Mouse (Mus musculus) kidney, adult 2 months (tissue): ENCODE data around the gene Slc26a10. TPM values are rescaled to one million over a fixed set of nuclear protein-coding genes. Genes with fewer than 3 reads are reported as not detected.

ENCODE experiments used
- DNase-seq: peaks from one replicate; pipeline ENCODE4 v3.0.0; 2021
- H3K27ac ChIP-seq: fragments of 200-500 bp; 2 replicates; pipeline ENCODE4 v1.5.1; 2012; ENCODE audit warnings: low read depth, low read length, control low read depth, inconsistent platforms; ENCODE audit not compliant: insufficient read depth
- H3K27me3 ChIP-seq: fragments of 200-500 bp; replicated peaks from 2 replicates; pipeline ENCODE4 v1.6.1; 2012; ENCODE audit warnings: mild to moderate bottlenecking, moderate library complexity, low read length, inconsistent platforms; ENCODE audit not compliant: control insufficient read depth, insufficient read depth
- H3K36me3 ChIP-seq: fragments of 200-500 bp; 2 replicates; pipeline ENCODE4 v1.6.1; 2012; ENCODE audit warnings: mild to moderate bottlenecking, moderate library complexity, low read length, inconsistent platforms; ENCODE audit not compliant: control insufficient read depth, insufficient read depth
- H3K4me1 ChIP-seq: fragments of 200-500 bp; 2 replicates; pipeline ENCODE4 v1.6.1; 2011; ENCODE audit warnings: low read length; ENCODE audit not compliant: control insufficient read depth, insufficient read depth
- H3K4me3 ChIP-seq: fragments of 200-500 bp; 2 replicates; pipeline ENCODE4 v1.5.1; 2011; ENCODE audit warnings: mild to moderate bottlenecking, low read depth, low read length, control low read depth; ENCODE audit not compliant: insufficient read depth
- CTCF ChIP-seq: fragments of 200-500 bp; conservative IDR thresholded peaks from 2 replicates; pipeline ENCODE4 v1.5.1; 2011; ENCODE audit warnings: low read depth, mild to moderate bottlenecking, control low read depth, low read length, moderate library complexity, mixed read lengths; ENCODE audit not compliant: insufficient read depth, insufficient read length
- POLR2A ChIP-seq: fragments of 200-500 bp; IDR thresholded peaks from one replicate; pipeline ENCODE4 v1.6.1; 2011; ENCODE audit warnings: low read depth, low read length, control low read depth
- WGBS: fragments of 180-500 bp; shearing (Covaris S2); methylation state at CpG from one replicate; pipeline ENCODE4 v1.1.7; 2018; 5-methylcytosine and 5-hydroxymethylcytosine counted together
- polyA plus RNA-seq: library from polyadenylated mRNA; depleted of rRNA; stranded (reverse); fragments of >200 nt; gene quantifications from 2 replicates; pipeline ENCODE4 v1.2.3, GENCODE M21; 2012

The Slc26a10 gene
- polyA plus RNA-seq, 1 experiment: 8.1 TPM

- Histone ChIP-seq H3K27ac (no peak overlapping the region), H3K4me3 (no peak overlapping the region), H3K27me3 (no peaks in the 10 kb centered on the region), H3K4me1 (peaks cover 1% of the 10 kb centered on the region; the same call in 1 of the 2 replicates), H3K36me3 (no peaks in the 10 kb centered on the region)
- DNase-seq: no peak
- TF ChIP-seq POLR2A (no peak), CTCF (no peak)
- 28% methylated on average over 20 of the region's 20 CpGs for WGBS
Measured at GRCm38 (mm10) chr10:127183759-127184158, 3.3 kb upstream of the Slc26a10 start.

GRCm38 (mm10) chr10:127182624-127183023 is 2.2 kb upstream of the Slc26a10 start:
- no peak overlapping the region for H3K4me3 ChIP-seq
- 89% methylated on average over 4 of the region's 4 CpGs for WGBS
- DNase-seq: no peak
- H3K27me3 ChIP-seq: no peaks in the 10 kb centered on the region
- no peaks in the 10 kb centered on the region for H3K36me3 ChIP-seq
- H3K27ac ChIP-seq: no peak overlapping the region
- H3K4me1 ChIP-seq: peaks cover 4% of the 10 kb centered on the region; the same call in 1 of the 2 replicates
- no peak for TF ChIP-seq POLR2A
- no peak for TF ChIP-seq CTCF

GRCm38 (mm10) chr10:127181566-127181965 is 1.1 kb upstream of the Slc26a10 start:
- Histone ChIP-seq H3K4me3 (no peak overlapping the region), H3K27ac (no peak overlapping the region), H3K27me3 (no peaks in the 10 kb centered on the region), H3K36me3 (no peaks in the 10 kb centered on the region), H3K4me1 (peaks cover 4% of the 10 kb centered on the region; the same call in 1 of the 2 replicates)
- no peak for DNase-seq
- 78% methylated on average over 6 of the region's 6 CpGs for WGBS
- no peak for TF ChIP-seq CTCF
- no peak for TF ChIP-seq POLR2A

- 69% methylated on average over 3 of the region's 3 CpGs for WGBS
Measured at GRCm38 (mm10) chr10:127180695-127181047, 226 bp upstream of the Slc26a10 start.

GRCm38 (mm10) chr10:127178286-127179027 is 2.0 kb downstream of the Slc26a10 start:
- 7% methylated on average over 41 of the region's 41 CpGs for WGBS
- Histone ChIP-seq H3K4me3 (peak overlapping the region; percentile 24; the same call in 1 of the 2 replicates), H3K4me1 (peaks cover 4% of the 10 kb centered on the region; the same call in 1 of the 2 replicates), H3K36me3 (no peaks in the 10 kb centered on the region), H3K27me3 (no peaks in the 10 kb centered on the region), H3K27ac (no peak overlapping the region)
- TF ChIP-seq POLR2A (no peak), CTCF (no peak)
- DNase-seq: peak; percentile 34

More at GRCm38 (mm10) chr10:127180695-127181047, 226 bp upstream of the Slc26a10 start:
- Histone ChIP-seq H3K27me3 (no peaks in the 10 kb centered on the region), H3K36me3 (no peaks in the 10 kb centered on the region), H3K4me1 (peaks cover 4% of the 10 kb centered on the region; the same call in 1 of the 2 replicates), H3K4me3 (no peak overlapping the region), H3K27ac (no peak overlapping the region)
- TF ChIP-seq POLR2A: no peak
- TF ChIP-seq CTCF: no peak
- no peak for DNase-seq

- peaks cover 4% of the 10 kb centered on the region; the same call in 1 of the 2 replicates for H3K4me1 ChIP-seq
- no peak overlapping the region for H3K27ac ChIP-seq
- no peaks in the 10 kb centered on the region for H3K36me3 ChIP-seq
- H3K27me3 ChIP-seq: no peaks in the 10 kb centered on the region
- peak; percentile 72 for DNase-seq
- WGBS: 2% methylated on average over 23 of the region's 23 CpGs
- H3K4me3 ChIP-seq: peak overlapping the region; percentile 24
- peak; percentile 84 for TF ChIP-seq CTCF
- no peak for TF ChIP-seq POLR2A
Measured at GRCm38 (mm10) chr10:127177719-127178118, 2.7 kb downstream of the Slc26a10 start.

- Histone ChIP-seq H3K27me3 (no peaks in the 10 kb centered on the region), H3K36me3 (no peaks in the 10 kb centered on the region), H3K27ac (no peak overlapping the region), H3K4me3 (no peak overlapping the region), H3K4me1 (peaks cover 4% of the 10 kb centered on the region; the same call in 1 of the 2 replicates)
- no peak for TF ChIP-seq CTCF
- no peak for TF ChIP-seq POLR2A
- 30% methylated on average over 9 of the region's 9 CpGs for WGBS
- no peak for DNase-seq
Measured at GRCm38 (mm10) chr10:127177235-127177634, 3.2 kb downstream of the Slc26a10 start.
